Mouse (Mus musculus) midbrain, embryonic 16.5 days (tissue): ENCODE data around the gene 1700067P10Rik. TPM values are rescaled to one million over a fixed set of nuclear protein-coding genes. Genes with fewer than 3 reads are reported as not detected.

Experiments
- polyA plus RNA-seq: library from polyadenylated mRNA; unstranded; fragments of >200 nt; fragmentation: Nextera tagmentation; extraction: Ambion mirVana; gene quantifications from 2 replicates; pipeline ENCODE4 v1.2.1, GENCODE M21; 2015

Gene 1700067P10Rik
- polyA plus RNA-seq, 1 experiment from 2014 or later: not detected

Other genes with a start within 250 kb of the 1700067P10Rik start
- gene Foxp4, start 164.7 kb upstream of the 1700067P10Rik start, polyA plus RNA-seq: 35.8 and 38.8 TPM in 2 replicates
- not detected in 2 replicates for gene 1700122O11Rik, start 51.0 kb upstream of the 1700067P10Rik start, polyA plus RNA-seq
- not detected in 2 replicates for gene 9830107B12Rik, start 56.9 kb downstream of the 1700067P10Rik start, polyA plus RNA-seq
- 0.20 TPM in 1 of 2 replicates, not detected in the other for gene A530064D06Rik, start 78.0 kb downstream of the 1700067P10Rik start, polyA plus RNA-seq
- gene Trem1, start 143.4 kb downstream of the 1700067P10Rik start, polyA plus RNA-seq: not detected in 2 replicates
- not detected in 2 replicates for gene Trem3, start 158.5 kb downstream of the 1700067P10Rik start, polyA plus RNA-seq
- gene Treml4, start 175.0 kb downstream of the 1700067P10Rik start, polyA plus RNA-seq: 0.38 TPM in 1 of 2 replicates, not detected in the other
- 0.09 TPM in 1 of 2 replicates, not detected in the other for gene Treml2, start 210.2 kb downstream of the 1700067P10Rik start, polyA plus RNA-seq
- gene B430306N03Rik, start 226.8 kb downstream of the 1700067P10Rik start, polyA plus RNA-seq: 0.14 TPM in 1 of 2 replicates, not detected in the other